Mouse (Mus musculus) kidney, embryonic 14.5 days (tissue): Measurements from ENCODE around the gene Ntrk3. TPM values are rescaled to one million over a fixed set of nuclear protein-coding genes. Genes with fewer than 3 reads are reported as not detected.

Source experiments
- ATAC-seq: fragments of 200-750 bp; cut with Nextera tagmentation; 2 replicates; pipeline ENCODE4 v1.8.0; 2017; ENCODE audit warnings: moderate number of reproducible peaks, mild to moderate bottlenecking, moderate TSS enrichment, moderate library complexity; ENCODE audit not compliant: low FRiP score, low TSS enrichment
- H3K27ac ChIP-seq: fragments of 300-500 bp; sonication (generic); 2 replicates; pipeline ENCODE4 v1.5.1; 2014; ENCODE audit warnings: low read depth, mild to moderate bottlenecking, low read length, moderate library complexity, mixed read lengths
- H3K27me3 ChIP-seq: fragments of 300-500 bp; sonication (generic); 2 replicates; pipeline ENCODE4 v1.6.1; 2014; ENCODE audit warnings: mild to moderate bottlenecking, low read length; ENCODE audit not compliant: control insufficient read depth, insufficient read depth
- H3K36me3 ChIP-seq: fragments of 300-500 bp; sonication (generic); 2 replicates; pipeline ENCODE4 v1.6.1; 2014; ENCODE audit warnings: low read length, mixed read lengths; ENCODE audit not compliant: control insufficient read depth, insufficient read depth
- H3K4me1 ChIP-seq: fragments of 300-500 bp; sonication (generic); 2 replicates; pipeline ENCODE4 v1.6.1; 2014; ENCODE audit warnings: low read length, mixed read lengths; ENCODE audit not compliant: control insufficient read depth, insufficient read depth
- H3K4me2 ChIP-seq: fragments of 300-500 bp; sonication (generic); replicated peaks from 2 replicates; pipeline ENCODE4 v1.6.1; 2014; ENCODE audit warnings: low read depth, mild to moderate bottlenecking, low read length
- H3K4me3 ChIP-seq: fragments of 300-500 bp; sonication (generic); 2 replicates; pipeline ENCODE4 v1.5.1; 2014; ENCODE audit warnings: mild to moderate bottlenecking, low read length
- H3K9ac ChIP-seq: fragments of 300-500 bp; sonication (generic); 2 replicates; pipeline ENCODE4 v1.6.1; 2014; ENCODE audit warnings: low read depth, mild to moderate bottlenecking, low read length, moderate library complexity
- H3K9me3 ChIP-seq: fragments of 300-500 bp; sonication (generic); 2 replicates; pipeline ENCODE4 v1.6.1; 2016; ENCODE audit warnings: low read length; ENCODE audit not compliant: control insufficient read depth
- WGBS: fragments of 180-500 bp; shearing (Covaris S2); extraction: QIAGEN DNeasy Blood & Tissue Kit; methylation state at CpG from one replicate; pipeline ENCODE4 v1.1.7; 2014; 5-methylcytosine and 5-hydroxymethylcytosine counted together
- polyA plus RNA-seq: library from polyadenylated mRNA; unstranded; fragments of >200 nt; fragmentation: Nextera tagmentation; extraction: Ambion mirVana; gene quantifications from 2 replicates; pipeline ENCODE4 v1.2.1, GENCODE M21; 2014

The Ntrk3 gene
- polyA plus RNA-seq, 1 experiment from 2014 or later, result 5.1 TPM

DNA sequence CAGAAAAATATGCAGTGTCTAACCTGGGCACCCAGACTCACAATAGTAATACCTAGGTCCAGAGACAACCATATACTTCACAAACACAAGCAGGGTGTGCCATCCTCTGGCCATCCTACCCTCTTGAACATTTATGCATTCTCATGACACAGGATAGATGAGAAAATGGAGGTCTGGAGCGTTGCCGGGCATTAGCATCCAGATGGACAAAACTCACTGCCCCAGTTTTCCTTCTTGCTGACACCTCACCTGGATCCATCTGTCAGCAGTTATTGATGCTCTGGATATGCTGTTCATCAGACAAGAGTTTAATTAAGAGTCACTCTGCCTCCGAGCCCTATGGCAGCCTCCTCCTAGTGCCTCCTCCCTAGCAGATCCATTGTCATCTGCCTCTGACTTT is 254.1 kb downstream of the Ntrk3 start:
- Histone ChIP-seq H3K4me3 (no peak overlapping the region), H3K4me2 (no peak overlapping the region), H3K4me1 (no peaks in the 10 kb centered on the region), H3K36me3 (no peaks in the 10 kb centered on the region), H3K9ac (no peak overlapping the region), H3K27me3 (no peaks in the 10 kb centered on the region), H3K27ac (no peak overlapping the region), H3K9me3 (no peaks in the 10 kb centered on the region)
- ATAC-seq, result no peak
- WGBS, result 74% methylated on average over 3 of the region's 3 CpGs

- H3K9me3 ChIP-seq, result no peaks in the 10 kb centered on the region
- no peaks in the 10 kb centered on the region for H3K36me3 ChIP-seq
- WGBS, result 85% methylated on average over 2 of the region's 2 CpGs
- H3K4me2 ChIP-seq, result no peak overlapping the region
- no peak for ATAC-seq
- no peak overlapping the region for H3K4me3 ChIP-seq
- H3K4me1 ChIP-seq, result no peaks in the 10 kb centered on the region
- H3K27ac ChIP-seq, result no peak overlapping the region
- H3K27me3 ChIP-seq, result no peaks in the 10 kb centered on the region
- H3K9ac ChIP-seq, result no peak overlapping the region
Measured at GRCm38 (mm10) chr7:78483061-78483460, 254.8 kb downstream of the Ntrk3 start.

DNA sequence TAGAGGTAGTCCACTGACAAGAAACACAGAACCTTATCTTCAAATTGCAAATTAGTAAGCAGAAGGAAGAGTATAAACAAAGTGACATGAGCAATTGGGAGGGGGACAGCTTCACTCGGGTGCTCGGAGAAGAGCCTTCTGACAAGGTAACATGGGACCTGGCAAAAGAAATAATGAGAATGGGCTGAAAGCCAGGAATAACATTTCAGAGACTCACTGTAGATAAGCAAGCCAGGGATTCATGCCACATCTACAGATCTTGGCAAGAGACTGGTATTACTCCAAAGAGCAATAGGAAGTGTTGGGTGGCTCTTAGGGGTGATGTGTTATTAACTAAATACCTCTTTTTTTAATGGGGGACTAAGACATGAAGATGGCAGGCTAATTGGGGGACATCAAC is 258.9 kb downstream of the Ntrk3 start:
- no peaks in the 10 kb centered on the region for H3K27me3 ChIP-seq
- no peaks in the 10 kb centered on the region for H3K9me3 ChIP-seq
- no peak for ATAC-seq
- no peak overlapping the region for H3K27ac ChIP-seq
- no peaks in the 10 kb centered on the region for H3K4me1 ChIP-seq
- no peak overlapping the region for H3K9ac ChIP-seq
- no peaks in the 10 kb centered on the region for H3K36me3 ChIP-seq
- no peak overlapping the region for H3K4me3 ChIP-seq
- no peak overlapping the region for H3K4me2 ChIP-seq
- 70% methylated on average over 2 of the region's 2 CpGs for WGBS

DNA sequence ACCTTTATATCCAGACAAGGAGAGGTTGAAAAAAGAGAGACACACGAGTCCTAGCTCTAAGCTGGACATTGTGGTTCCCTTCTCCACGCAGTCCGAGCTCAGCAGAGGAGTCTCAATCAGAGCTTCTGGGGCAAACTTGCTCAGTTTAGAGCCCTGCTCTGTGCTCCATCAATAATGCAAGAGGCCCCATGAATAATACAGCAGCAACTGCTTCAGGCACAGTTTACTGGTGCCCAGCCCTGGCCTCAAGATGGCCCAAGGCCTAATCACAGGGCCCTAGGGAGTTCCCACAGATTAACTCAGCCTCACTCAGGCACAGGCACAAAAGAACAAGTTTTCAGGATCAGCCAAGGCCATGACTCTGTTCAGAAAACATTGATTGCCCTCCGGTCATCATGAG is 266.1 kb downstream of the Ntrk3 start:
- no peaks in the 10 kb centered on the region for H3K9me3 ChIP-seq
- H3K36me3 ChIP-seq, result no peaks in the 10 kb centered on the region
- H3K27me3 ChIP-seq, result no peaks in the 10 kb centered on the region
- no peak overlapping the region for H3K4me2 ChIP-seq
- no peak overlapping the region for H3K4me3 ChIP-seq
- WGBS, result 87% methylated on average over 4 of the region's 4 CpGs
- H3K27ac ChIP-seq, result no peak overlapping the region
- no peaks in the 10 kb centered on the region for H3K4me1 ChIP-seq
- no peak overlapping the region for H3K9ac ChIP-seq
- no peak for ATAC-seq

DNA sequence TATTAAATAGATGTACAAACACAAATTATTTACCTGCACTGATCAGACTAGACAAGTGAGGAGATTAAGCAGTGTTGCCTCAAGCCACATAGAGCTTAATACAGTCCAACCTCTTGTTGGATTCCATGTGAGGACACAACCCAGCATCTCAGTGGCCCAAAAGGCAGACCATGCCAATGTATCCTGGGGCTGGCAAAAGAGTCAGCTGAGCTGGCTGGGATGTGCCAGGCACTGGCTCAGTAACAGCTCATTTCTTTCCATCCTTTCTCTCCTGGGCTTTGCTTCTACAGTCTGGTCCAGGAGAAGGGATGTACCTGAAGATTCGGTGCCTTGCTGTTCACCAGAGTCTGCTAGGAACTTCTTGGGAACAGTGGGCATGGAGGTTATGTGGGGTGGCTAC is 266.5 kb downstream of the Ntrk3 start:
- Histone ChIP-seq H3K27ac (no peak overlapping the region), H3K9me3 (no peaks in the 10 kb centered on the region), H3K36me3 (no peaks in the 10 kb centered on the region), H3K4me3 (no peak overlapping the region), H3K4me1 (no peaks in the 10 kb centered on the region), H3K27me3 (no peaks in the 10 kb centered on the region), H3K9ac (no peak overlapping the region), H3K4me2 (no peak overlapping the region)
- ATAC-seq, result no peak
- WGBS, result 86% methylated on average over 1 of the region's 1 CpGs

DNA sequence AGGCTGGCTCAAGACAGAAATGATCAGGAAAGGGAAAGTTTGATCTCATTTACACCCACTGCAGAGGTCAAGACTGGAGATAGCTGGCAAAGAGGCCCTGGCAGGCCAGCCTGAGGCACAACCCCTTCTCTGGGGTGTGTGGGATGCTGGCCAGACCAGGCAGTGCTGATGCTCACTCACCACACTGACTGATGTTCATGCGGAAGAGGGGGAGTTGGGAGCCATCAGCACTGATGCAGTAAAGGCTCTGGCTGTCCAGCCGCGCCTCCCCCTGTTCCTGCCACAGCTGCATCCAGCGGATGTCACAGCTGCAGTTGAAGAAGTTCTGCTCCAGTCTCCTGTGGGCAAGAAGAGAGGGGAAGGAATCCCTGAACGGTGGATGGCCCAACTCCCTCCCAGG is 275.2 kb downstream of the Ntrk3 start:
- H3K27me3 ChIP-seq, result no peaks in the 10 kb centered on the region
- H3K9me3 ChIP-seq, result no peaks in the 10 kb centered on the region
- no peak overlapping the region for H3K27ac ChIP-seq
- H3K4me3 ChIP-seq, result no peak overlapping the region
- H3K4me2 ChIP-seq, result no peak overlapping the region
- no peak overlapping the region for H3K9ac ChIP-seq
- WGBS, result 65% methylated on average over 5 of the region's 5 CpGs
- ATAC-seq, result no peak
- no peaks in the 10 kb centered on the region for H3K4me1 ChIP-seq
- H3K36me3 ChIP-seq, result no peaks in the 10 kb centered on the region

GRCm38 (mm10) chr7:78459021-78459420 is 278.8 kb downstream of the Ntrk3 start:
- WGBS, result 93% methylated on average over 1 of the region's 1 CpGs
- H3K27me3 ChIP-seq, result no peaks in the 10 kb centered on the region
- no peak overlapping the region for H3K4me3 ChIP-seq
- no peaks in the 10 kb centered on the region for H3K9me3 ChIP-seq
- H3K27ac ChIP-seq, result no peak overlapping the region
- no peak for ATAC-seq
- H3K36me3 ChIP-seq, result no peaks in the 10 kb centered on the region
- H3K4me1 ChIP-seq, result no peaks in the 10 kb centered on the region
- no peak overlapping the region for H3K9ac ChIP-seq
- H3K4me2 ChIP-seq, result no peak overlapping the region

DNA sequence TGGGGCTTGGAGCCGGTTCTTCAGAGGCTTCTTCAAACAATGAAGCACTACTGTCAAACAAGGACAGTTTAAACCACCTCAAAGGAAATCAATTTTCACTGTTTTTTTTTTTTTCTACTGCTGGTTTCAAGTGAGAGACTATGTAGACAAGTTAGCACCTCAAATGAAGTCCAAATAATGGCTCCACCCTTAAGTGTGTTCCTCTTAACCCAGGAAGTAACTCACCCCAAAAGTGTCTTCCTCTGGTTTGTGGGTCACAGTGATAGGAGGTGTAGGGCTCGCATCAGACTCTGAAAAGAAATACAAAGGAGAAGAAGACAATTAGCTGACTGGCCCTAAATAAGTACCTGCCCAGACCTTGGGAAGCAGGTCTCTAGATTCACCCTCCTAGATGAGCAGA is 286.1 kb downstream of the Ntrk3 start:
- WGBS, result 77% methylated on average over 2 of the region's 2 CpGs
- Histone ChIP-seq H3K27ac (no peak overlapping the region), H3K4me3 (no peak overlapping the region), H3K4me1 (no peaks in the 10 kb centered on the region), H3K9ac (no peak overlapping the region), H3K27me3 (no peaks in the 10 kb centered on the region), H3K9me3 (no peaks in the 10 kb centered on the region), H3K36me3 (no peaks in the 10 kb centered on the region), H3K4me2 (no peak overlapping the region)
- no peak for ATAC-seq

DNA sequence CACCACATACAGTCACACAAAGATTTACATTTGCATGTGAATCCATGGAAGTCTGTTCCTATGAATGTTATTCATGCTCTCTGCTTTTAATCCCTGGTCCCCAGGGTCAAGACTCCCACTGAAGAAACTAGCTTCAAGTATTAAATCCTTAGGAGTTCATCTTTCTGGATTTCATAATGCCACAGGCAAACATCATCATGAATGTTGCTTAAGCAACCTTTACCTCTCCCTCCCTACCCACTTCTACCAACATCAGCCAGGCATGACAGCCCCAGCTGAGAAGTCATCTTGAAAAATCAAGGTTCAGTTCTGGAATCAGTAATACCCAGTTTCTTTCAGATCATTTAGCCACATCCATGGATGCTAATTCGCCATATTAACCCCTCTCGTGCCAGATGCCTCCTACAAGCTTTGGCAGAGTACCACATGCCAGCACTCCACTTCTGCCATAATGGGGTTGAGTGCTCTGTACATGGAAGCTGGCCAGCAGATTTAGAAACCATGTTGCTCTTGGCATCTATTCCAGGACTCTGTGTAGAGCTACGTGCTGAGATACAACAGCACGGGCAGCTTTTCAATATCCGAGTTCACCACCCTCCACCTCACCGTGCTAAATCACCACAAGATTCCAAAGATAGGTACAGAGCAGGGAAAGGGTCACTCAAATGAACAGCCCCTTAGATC is 287.8 kb downstream of the Ntrk3 start:
- H3K4me1 ChIP-seq, result no peaks in the 10 kb centered on the region
- 83% methylated on average over 6 of the region's 6 CpGs for WGBS
- H3K9me3 ChIP-seq, result no peaks in the 10 kb centered on the region
- ATAC-seq, result no peak
- H3K36me3 ChIP-seq, result no peaks in the 10 kb centered on the region
- H3K27me3 ChIP-seq, result no peaks in the 10 kb centered on the region
- H3K4me2 ChIP-seq, result no peak overlapping the region
- H3K9ac ChIP-seq, result no peak overlapping the region
- H3K4me3 ChIP-seq, result no peak overlapping the region
- no peak overlapping the region for H3K27ac ChIP-seq
